Mouse (Mus musculus) midbrain, embryonic 10.5 days (tissue): ENCODE data around the gene Foxm1. TPM values are rescaled to one million over a fixed set of nuclear protein-coding genes. Genes with fewer than 3 reads are reported as not detected.

Experiments
- DNase-seq: peaks from one replicate; pipeline ENCODE4 v3.0.0-alpha.2; 2017; ENCODE audit warnings: low spot score
- H3K27ac ChIP-seq: fragments of 300-500 bp; sonication (generic); replicated peaks from 2 replicates; pipeline ENCODE4 v1.5.1; 2016; ENCODE audit warnings: mild to moderate bottlenecking
- H3K27me3 ChIP-seq: fragments of 300-500 bp; sonication (generic); 2 replicates; pipeline ENCODE4 v1.6.1; 2016; ENCODE audit warnings: low read depth, mild to moderate bottlenecking; ENCODE audit not compliant: poor library complexity, severe bottlenecking
- H3K36me3 ChIP-seq: fragments of 300-500 bp; sonication (generic); 2 replicates; pipeline ENCODE4 v1.6.1; 2016; ENCODE audit warnings: mild to moderate bottlenecking, moderate library complexity
- H3K4me1 ChIP-seq: fragments of 300-500 bp; sonication (generic); 2 replicates; pipeline ENCODE4 v1.6.1; 2016
- H3K4me3 ChIP-seq: fragments of 300-500 bp; sonication (generic); 2 replicates; pipeline ENCODE4 v1.5.1; 2016; ENCODE audit warnings: mild to moderate bottlenecking, moderate library complexity
- H3K9me3 ChIP-seq: fragments of 300-500 bp; sonication (generic); replicated peaks from 2 replicates; pipeline ENCODE4 v1.6.1; 2016; ENCODE audit warnings: mild to moderate bottlenecking
- WGBS: fragments of 180-500 bp; shearing (Covaris S2); methylation state at CpG from one replicate; pipeline ENCODE4 v1.1.7; 2016; 5-methylcytosine and 5-hydroxymethylcytosine counted together
- polyA plus RNA-seq: library from polyadenylated mRNA; unstranded; fragments of >200 nt; fragmentation: Nextera tagmentation; extraction: Ambion mirVana; gene quantifications from 2 replicates; pipeline ENCODE4 v1.2.1, GENCODE M21; 2016

Gene Foxm1
- polyA plus RNA-seq, 1 experiment from 2014 or later: 66.0 TPM

- H3K27ac ChIP-seq: no peak overlapping the region
- WGBS: 82% methylated on average over 3 of the region's 3 CpGs
- H3K27me3 ChIP-seq: no peaks in the 10 kb centered on the region
- no peaks in the 10 kb centered on the region for H3K9me3 ChIP-seq
- H3K4me1 ChIP-seq: no peaks in the 10 kb centered on the region; the same call in 1 of the 2 replicates
- peaks cover 12% of the 10 kb centered on the region for H3K36me3 ChIP-seq
- no peak for DNase-seq
- H3K4me3 ChIP-seq: no peak overlapping the region
Observed at GRCm38 (mm10) chr6:128381254-128381653, 18.5 kb downstream of the Foxm1 start.

GRCm38 (mm10) chr6:128383752-128384151 is 21.0 kb downstream of the Foxm1 start:
- WGBS: 86% methylated on average over 7 of the region's 7 CpGs
- no peak overlapping the region for H3K27ac ChIP-seq
- H3K36me3 ChIP-seq: no peaks in the 10 kb centered on the region
- no peaks in the 10 kb centered on the region for H3K9me3 ChIP-seq
- no peak overlapping the region for H3K4me3 ChIP-seq
- H3K4me1 ChIP-seq: no peaks in the 10 kb centered on the region
- no peak for DNase-seq
- H3K27me3 ChIP-seq: no peaks in the 10 kb centered on the region

DNA sequence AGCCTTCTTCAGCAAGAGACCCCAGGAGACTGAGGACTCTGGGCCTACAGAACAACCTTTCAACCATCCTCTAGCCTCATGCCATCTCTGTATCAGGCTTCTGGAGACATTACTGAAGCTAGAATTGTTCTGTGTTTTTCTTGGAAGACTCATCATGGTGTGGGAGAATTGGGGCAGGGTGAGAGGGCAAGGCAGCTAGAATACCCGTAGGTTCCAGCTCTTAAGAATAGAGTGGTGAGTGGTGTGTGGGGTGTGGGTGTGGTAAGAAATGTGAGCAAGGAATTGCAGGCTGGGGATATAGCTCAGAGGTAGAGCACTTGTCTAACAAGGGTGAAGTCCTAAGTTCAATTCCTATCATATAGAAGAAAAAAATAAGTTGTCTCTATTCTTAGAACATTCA is 22.3 kb downstream of the Foxm1 start:
- DNase-seq: no peak
- Histone ChIP-seq H3K9me3 (no peaks in the 10 kb centered on the region), H3K27ac (no peak overlapping the region), H3K27me3 (no peaks in the 10 kb centered on the region), H3K36me3 (no peaks in the 10 kb centered on the region), H3K4me3 (no peak overlapping the region), H3K4me1 (no peaks in the 10 kb centered on the region)
- WGBS: 85% methylated on average over 1 of the region's 1 CpGs

DNA sequence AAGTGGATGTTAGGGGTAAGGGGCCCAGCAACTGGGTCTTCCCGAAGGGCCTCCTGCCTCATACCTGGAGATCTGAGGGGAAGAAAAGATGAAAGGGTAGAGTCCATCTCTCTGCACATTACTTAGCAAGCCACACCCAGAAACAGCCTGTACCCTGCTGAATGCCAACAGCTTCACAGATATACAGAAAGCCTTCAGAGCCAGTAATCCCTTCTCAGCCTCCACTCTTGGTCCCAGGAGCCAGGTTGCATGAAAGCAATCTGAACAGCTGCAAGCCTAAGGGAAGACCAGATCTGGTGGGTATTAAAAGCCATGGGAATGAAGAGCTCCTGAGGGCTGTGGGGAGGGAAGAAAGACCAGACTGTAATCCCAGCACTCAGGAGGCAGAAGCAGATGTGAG is 26.4 kb downstream of the Foxm1 start:
- DNase-seq: no peak
- no peaks in the 10 kb centered on the region for H3K36me3 ChIP-seq
- H3K4me1 ChIP-seq: no peaks in the 10 kb centered on the region
- H3K4me3 ChIP-seq: no peak overlapping the region
- H3K9me3 ChIP-seq: no peaks in the 10 kb centered on the region
- no peaks in the 10 kb centered on the region for H3K27me3 ChIP-seq
- 100% methylated on average over 1 of the region's 1 CpGs for WGBS
- H3K27ac ChIP-seq: no peak overlapping the region

GRCm38 (mm10) chr6:128390683-128391082 is 27.9 kb downstream of the Foxm1 start:
- Histone ChIP-seq H3K27ac (no peak overlapping the region), H3K27me3 (no peaks in the 10 kb centered on the region), H3K4me1 (no peaks in the 10 kb centered on the region), H3K36me3 (no peaks in the 10 kb centered on the region), H3K4me3 (no peak overlapping the region), H3K9me3 (no peaks in the 10 kb centered on the region)
- WGBS: 75% methylated on average over 1 of the region's 1 CpGs
- DNase-seq: no peak

GRCm38 (mm10) chr6:128397574-128398261 is 35.0 kb downstream of the Foxm1 start:
- no peak for DNase-seq
- no peak overlapping the region for H3K4me3 ChIP-seq
- WGBS: 80% methylated on average over 7 of the region's 7 CpGs

GRCm38 (mm10) chr6:128398996-128399395 is 36.2 kb downstream of the Foxm1 start, which contains the start of gene Nrip2:
Gene Nrip2, plus strand, starts transcription at chr6:128399296.
- Histone ChIP-seq H3K27ac (peak within 1 kb of the TSS; percentile 24; the same call in 1 of the 2 replicates), H3K27me3 (no peaks in the 10 kb centered on the region), H3K4me3 (peak within 1 kb of the TSS; percentile 27; the same call in 1 of the 2 replicates), H3K36me3 (no peaks in the 10 kb centered on the region), H3K9me3 (no peaks in the 10 kb centered on the region), H3K4me1 (peaks cover 15% of the 10 kb centered on the region)
- WGBS: 81% methylated on average over 3 of the region's 3 CpGs
- no peak for DNase-seq

More at GRCm38 (mm10) chr6:128397574-128398261, 35.0 kb downstream of the Foxm1 start:
- Histone ChIP-seq H3K36me3 (no peaks in the 10 kb centered on the region), H3K4me1 (peaks cover 15% of the 10 kb centered on the region), H3K9me3 (no peaks in the 10 kb centered on the region), H3K27me3 (no peaks in the 10 kb centered on the region), H3K27ac (no peak overlapping the region)

GRCm38 (mm10) chr6:128399421-128400185 is 36.8 kb downstream of the Foxm1 start:
- peaks cover 15% of the 10 kb centered on the region for H3K4me1 ChIP-seq
- H3K4me3 ChIP-seq: peak overlapping the region; percentile 27; the same call in 1 of the 2 replicates
- DNase-seq: peak; percentile 28
- peak overlapping the region; percentile 24; the same call in 1 of the 2 replicates for H3K27ac ChIP-seq
- 50% methylated on average over 21 of the region's 21 CpGs for WGBS
- H3K36me3 ChIP-seq: no peaks in the 10 kb centered on the region
- H3K27me3 ChIP-seq: no peaks in the 10 kb centered on the region
- H3K9me3 ChIP-seq: no peaks in the 10 kb centered on the region

- 55% methylated on average over 5 of the region's 5 CpGs for WGBS
- H3K9me3 ChIP-seq: no peaks in the 10 kb centered on the region
- DNase-seq: no peak
Observed at GRCm38 (mm10) chr6:128404708-128405107, 41.9 kb downstream of the Foxm1 start.

GRCm38 (mm10) chr6:128408544-128409125 is 45.9 kb downstream of the Foxm1 start:
- H3K4me3 ChIP-seq: no peak overlapping the region
- H3K27ac ChIP-seq: no peak overlapping the region
- H3K9me3 ChIP-seq: no peaks in the 10 kb centered on the region
- WGBS: 88% methylated on average over 7 of the region's 7 CpGs
- no peaks in the 10 kb centered on the region for H3K27me3 ChIP-seq
- no peaks in the 10 kb centered on the region for H3K4me1 ChIP-seq
- DNase-seq: no peak
- H3K36me3 ChIP-seq: peaks cover 80% of the 10 kb centered on the region

More at GRCm38 (mm10) chr6:128404708-128405107, 41.9 kb downstream of the Foxm1 start:
- Histone ChIP-seq H3K27ac (no peak overlapping the region), H3K4me1 (peaks cover 10% of the 10 kb centered on the region), H3K4me3 (no peak overlapping the region), H3K36me3 (peaks cover 41% of the 10 kb centered on the region), H3K27me3 (no peaks in the 10 kb centered on the region)

GRCm38 (mm10) chr6:128410305-128410704 is 47.5 kb downstream of the Foxm1 start:
- Histone ChIP-seq H3K27me3 (no peaks in the 10 kb centered on the region), H3K36me3 (peaks cover 95% of the 10 kb centered on the region), H3K4me1 (no peaks in the 10 kb centered on the region), H3K4me3 (no peak overlapping the region), H3K9me3 (no peaks in the 10 kb centered on the region), H3K27ac (no peak overlapping the region)
- DNase-seq: no peak
- 94% methylated on average over 13 of the region's 13 CpGs for WGBS

DNA sequence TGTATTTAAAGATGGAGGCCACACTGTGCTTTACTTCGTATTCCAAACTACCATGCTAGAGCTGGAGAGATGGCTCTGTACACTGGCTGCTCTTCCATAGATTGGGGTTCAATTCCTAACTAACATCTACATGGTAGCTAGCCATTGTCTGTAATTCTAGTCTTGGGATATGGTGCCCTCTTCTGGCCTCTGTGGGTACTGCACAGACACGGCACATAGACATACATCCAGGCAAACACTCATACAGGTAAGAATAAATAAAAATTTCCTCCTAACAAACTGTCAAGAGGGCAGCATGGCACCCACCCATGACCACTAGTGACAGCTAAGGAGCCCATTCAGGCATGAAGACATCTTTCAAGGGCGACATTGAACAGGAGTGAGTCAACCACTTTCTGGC is 48.3 kb downstream of the Foxm1 start:
- WGBS: 25% methylated on average over 3 of the region's 3 CpGs

More for the DNA sequence above, 48.3 kb downstream of the Foxm1 start:
- Histone ChIP-seq H3K9me3 (no peaks in the 10 kb centered on the region), H3K36me3 (peaks cover 97% of the 10 kb centered on the region), H3K4me3 (no peak overlapping the region), H3K4me1 (no peaks in the 10 kb centered on the region), H3K27me3 (no peaks in the 10 kb centered on the region), H3K27ac (no peak overlapping the region)
- peak; percentile 76 for DNase-seq
